Mouse (Mus musculus): ENCODE measurements around the gene Rpa1.
A peak's percentile ranks its signal among the peaks of the same experiment; 100 is the strongest.

Rpa1 gene

DNA sequence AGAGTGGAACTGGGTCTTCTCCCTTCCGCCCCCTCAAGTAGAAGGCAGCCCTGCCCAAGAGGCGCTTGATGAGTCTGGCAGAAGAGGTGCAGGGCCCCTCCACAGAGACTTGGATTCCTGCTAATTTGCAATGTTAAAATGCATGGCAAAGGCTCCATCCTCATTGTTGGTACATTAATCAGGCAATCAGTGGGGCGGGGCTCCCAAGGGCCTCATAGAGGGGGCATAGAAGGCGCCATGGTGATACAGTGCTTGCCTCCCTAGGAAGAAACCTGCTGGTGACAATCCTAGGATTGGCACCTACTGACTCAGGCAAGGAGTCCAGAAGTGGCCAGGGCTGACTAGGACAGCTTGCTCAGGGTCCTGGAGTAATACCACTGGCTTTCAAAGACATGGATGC is 86.4 kb downstream of the Rpa1 start:
- no peak for DNase-seq

DNA sequence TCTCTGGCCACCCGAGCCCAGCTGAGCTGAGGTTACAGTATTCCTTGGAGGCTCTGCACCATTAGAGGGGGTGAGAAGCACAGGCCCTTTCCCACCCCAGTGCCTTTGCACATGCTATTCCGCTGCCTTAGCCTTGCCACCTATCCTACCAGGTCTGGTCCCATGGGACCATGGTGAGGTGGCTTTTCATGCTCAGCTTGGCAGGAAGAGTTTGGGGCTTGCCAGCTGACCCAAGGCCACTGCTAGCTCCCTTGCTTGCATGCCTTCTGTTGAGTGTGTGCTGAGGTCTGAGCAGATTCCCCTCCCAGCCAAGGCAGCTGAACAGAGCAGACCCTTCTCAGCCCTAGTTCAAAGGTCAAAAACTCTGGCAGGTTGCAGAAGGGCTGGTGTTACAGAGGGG is 87.1 kb downstream of the Rpa1 start:
- no peak for DNase-seq

DNA sequence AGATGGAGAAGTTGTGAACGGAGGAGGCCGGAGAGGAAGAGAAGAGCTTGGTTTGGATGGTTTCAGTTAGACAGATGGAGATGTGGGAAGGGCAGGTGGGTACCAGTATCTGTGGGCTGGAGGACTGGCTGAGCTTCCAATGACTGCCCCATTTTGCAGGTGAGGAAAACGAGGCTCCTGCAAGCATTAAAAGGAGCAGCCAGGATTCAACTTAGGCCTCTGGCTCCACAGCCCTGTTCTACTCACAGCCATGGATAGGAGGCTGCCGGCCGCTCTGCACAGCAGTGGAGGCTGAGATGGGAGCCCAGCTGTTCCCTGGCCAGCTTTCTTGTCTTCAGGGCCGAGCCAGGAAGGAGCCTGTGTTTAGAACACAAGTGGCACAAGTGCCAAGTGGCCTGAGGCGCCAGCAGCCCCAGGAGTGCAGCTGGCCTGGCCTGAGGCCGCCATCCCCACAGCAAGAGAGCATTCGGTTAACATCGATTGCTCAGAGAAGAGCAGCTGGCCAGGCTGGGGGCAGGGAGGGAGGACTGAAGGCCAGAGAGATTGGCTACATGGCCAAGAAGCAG is 88.0 kb downstream of the Rpa1 start:
- DNase-seq: no peak

DNA sequence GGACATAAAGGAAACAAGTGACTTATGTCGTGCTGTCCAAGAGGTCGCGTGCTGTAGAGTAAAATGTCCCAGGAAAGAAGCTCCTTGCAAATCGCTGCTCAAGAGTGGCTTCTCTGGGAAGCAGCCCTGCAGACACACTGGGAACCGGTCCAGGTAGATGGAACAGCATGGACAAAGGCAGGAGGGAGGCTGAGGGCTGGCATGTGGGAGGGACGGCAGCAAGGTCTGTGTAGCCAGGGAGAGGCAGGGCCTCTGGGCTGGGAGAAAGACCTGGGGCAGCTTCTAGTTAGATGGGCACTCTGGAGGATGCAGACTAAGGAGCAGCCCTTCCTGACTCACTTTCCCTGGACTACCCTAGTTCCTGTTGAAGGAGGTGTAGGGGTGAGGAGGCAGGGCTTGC is 88.7 kb downstream of the Rpa1 start:
- no peak for DNase-seq

DNA sequence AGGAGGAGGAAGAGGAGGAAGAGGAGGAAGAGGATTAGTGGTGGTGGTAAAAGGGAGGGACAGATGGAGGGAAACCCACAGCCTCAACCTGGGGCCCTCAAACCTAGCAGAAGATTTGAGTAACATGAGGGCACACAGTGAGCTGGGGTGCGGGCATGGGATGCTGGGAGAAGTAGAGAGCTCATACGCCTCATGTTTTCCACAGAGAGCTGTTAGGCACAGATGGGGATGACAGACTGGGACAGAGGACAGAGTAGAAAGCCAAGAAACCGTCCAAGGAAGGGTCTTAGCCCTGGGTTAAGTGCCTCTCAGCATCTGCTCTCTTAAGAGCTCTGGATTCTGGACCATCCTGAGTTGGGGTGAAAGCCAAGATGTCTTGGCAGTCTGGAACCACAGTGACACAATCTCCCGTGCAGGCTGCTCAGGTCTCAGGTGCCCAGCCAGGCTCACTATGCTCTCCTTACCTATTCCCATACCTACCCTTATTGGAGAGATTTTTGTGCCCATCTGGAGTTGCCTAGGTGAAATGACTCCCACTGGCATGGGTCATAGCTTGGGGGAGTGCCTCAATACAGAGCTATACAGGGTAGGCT is 91.0 kb downstream of the Rpa1 start:
- no peak for DNase-seq

DNA sequence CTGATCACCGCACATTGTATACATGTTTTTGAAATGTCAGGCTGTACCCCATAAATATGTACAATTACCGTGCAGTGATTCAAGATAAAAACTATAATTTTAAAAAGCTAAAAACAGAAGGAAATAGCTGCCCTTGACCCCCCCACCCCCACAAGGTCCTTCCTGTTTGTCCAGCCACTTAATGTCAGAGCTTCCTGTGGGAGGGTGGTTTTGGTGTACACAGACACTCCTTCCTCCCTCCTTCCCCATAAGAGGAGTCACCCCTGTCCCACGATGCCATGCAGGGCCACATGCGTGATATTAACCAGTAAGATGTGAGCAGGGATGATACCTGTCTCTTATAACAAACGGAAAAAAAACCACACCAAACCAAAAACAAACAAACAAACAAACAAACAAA is 92.8 kb downstream of the Rpa1 start:
- DNase-seq: no peak

DNA sequence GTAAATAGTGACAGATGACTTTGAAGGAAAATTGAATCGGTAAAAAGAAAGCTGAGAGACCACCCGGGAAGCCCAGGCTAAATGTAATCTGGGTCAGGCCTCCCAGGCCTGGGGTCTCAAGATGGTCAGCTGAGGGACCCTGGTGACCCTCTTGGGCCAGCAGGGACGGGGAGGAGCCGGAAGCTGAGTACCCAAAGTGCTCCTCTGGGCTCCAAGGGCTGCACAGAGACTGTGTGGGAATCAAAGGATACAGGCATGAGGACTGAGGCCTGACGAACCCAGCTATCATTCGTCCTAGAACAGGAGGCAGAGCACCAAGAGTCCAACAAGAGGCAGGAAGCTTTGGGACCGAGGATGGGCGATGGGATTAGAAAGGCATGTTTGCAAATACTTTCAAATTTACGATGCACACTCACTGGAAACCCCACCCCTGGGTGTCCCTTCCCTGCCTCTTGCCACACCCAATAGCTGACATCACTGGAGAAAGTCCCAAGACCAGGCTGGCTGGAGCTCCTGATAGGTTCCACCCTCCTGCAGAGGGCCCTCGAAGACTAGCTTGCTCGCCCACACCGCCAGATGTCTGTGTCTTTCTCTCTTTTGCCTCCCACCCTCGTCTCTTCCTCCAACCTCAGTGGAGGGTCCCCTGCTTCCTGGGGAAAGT is 93.7 kb downstream of the Rpa1 start:
- peak; percentile 52 for DNase-seq

DNA sequence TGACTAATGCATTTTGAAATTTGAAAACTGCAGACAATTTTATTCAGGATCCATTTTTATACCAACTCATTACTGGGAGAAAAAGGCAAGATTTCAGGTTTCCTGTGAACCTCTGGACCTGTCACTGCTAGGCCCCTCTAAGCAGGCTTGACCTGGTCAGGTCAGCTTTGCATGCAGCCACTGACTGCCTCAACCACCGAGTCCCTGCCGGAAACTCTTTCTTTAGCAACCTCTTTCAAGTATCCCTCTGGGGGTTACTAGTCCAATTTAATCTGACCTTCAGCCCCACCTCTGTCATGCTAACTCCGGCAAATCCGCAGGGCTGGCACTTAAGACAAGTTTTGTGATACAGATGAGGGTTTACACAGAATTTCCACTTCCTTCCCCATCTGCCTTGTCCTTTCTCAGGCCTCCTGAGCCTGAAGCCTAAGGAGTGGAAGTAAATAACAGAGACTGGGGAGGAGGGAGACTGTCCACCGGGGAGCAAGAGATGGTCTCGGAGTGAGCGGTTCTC is 96.5 kb downstream of the Rpa1 start:
- DNase-seq: no peak

DNA sequence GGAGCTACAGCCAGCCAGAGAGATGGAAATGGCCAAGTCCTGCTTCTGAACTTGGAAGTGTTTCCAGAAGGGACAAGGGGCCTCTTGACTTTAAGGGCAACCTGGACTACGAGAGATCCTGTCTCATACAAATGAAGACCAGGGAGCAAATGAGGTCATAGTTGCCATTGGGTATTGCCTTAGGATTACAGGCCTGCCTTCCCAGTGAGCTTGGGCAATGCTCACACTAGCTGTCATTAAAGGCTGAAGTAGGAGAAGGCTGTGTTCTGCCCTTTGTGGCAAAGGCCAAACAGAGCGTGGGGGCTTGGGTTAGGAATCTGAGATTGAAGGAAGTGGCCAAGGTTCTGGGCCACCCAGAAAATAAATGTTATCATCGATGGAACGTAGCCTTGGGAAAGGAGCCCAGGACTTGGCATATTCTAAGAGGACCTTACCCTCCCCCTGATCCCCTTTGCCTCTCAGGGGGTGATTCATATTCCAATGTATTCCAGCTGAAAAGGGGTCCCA is 97.1 kb downstream of the Rpa1 start:
- no peak for DNase-seq

DNA sequence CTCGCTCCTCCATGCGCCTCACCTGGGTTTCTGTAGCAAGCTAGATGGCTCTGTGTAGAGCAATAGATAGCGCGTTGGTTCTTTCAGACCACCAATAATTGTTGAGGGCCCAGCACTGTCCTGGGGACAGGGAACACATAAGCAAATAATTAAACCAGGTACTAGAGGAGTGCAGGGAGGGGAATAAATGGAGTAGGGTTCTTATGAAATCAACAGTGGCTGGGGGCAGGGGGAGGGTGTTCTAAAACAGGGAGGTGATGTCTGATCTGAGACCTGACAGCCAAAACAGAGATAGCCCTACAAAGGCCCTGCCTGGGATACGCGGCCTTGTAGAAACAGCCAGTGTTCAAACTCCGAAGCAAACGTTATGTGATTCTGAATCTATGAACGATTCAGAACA is 98.5 kb downstream of the Rpa1 start:
- DNase-seq: no peak

Measured in thymus, postnatal 4 days (tissue).